Mouse (Mus musculus) lung, postnatal 36 days (tissue): ENCODE measurements around the gene Anapc4.

Experiments
- DNase-seq: peaks from one replicate; pipeline ENCODE4 v3.0.0; 2022; ENCODE audit warnings: mixed read lengths

The Anapc4 gene

DNA sequence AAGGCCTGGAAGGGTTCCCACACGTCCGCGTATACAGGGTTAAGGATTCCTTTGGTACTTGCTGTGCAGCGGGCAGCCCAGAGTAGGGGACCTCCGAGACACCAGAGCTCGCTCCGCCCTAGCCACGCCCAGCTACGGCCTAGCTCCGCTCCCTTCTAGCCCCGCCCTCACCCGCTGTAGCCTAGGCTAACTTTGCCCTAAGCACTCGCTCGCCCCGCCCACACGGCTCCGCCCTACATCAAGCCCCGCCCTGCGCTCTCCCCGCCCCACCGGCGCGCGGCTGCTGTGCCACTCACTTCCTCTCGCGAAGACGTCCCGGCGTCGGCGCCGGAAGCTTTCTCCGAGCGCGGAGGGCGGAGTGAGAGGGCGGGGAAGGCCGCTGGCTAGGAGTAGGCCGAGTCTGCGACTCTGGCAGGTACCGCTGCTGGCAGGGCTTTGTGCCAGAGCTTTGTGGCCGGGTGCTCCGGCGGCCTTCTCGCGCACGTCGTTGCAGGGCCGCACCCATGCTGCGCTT lies at the start of gene Anapc4:
Gene Anapc4 (plus strand): TSS at position 252 of the 514 bp plus-strand sequence.
- DNase-seq = peak; percentile 100

GRCm38 (mm10) chr5:52786556-52787322 lies 47.1 kb upstream of the Anapc4 start:
- no peak for DNase-seq

DNA sequence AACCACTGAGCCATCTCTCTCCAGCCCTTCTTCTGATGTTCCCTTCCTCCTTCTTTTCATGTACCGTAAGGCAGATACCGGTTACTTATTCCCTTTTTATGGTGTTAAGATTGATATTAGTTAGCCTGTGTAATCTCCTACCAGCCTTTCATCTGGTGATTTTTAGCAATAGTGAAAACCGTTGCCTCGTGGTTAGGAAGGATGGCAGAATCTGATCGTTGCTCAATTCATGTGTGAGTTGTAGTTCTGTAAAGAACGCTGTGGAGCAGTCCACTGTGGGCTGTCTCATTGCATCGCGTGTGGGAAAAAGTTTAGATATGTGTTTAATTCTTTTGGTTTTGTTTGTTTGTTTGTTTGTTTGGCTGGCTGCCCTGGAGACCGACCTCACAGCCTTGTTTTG lies 40.6 kb upstream of the Anapc4 start:
- no peak for DNase-seq

DNA sequence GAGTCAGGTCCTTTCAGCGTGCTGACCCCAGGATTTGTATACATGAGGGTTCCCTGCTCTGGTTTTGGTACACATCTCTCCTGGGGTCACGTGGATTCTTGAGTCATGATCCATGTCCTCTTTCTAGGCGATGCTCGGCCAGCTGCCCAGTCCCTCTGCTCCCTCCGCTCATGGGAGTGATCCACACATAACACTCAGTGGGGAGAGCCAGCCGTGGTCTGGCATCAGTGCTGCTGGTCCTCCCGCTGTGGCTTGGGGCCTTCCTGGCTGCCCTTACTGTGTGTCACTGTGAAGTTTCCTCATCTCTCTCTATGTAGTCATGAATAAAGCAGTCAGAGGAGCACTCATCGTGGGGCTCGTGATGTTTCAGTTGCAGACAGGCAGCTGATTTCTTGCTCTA lies 39.7 kb upstream of the Anapc4 start:
- no peak for DNase-seq

DNA sequence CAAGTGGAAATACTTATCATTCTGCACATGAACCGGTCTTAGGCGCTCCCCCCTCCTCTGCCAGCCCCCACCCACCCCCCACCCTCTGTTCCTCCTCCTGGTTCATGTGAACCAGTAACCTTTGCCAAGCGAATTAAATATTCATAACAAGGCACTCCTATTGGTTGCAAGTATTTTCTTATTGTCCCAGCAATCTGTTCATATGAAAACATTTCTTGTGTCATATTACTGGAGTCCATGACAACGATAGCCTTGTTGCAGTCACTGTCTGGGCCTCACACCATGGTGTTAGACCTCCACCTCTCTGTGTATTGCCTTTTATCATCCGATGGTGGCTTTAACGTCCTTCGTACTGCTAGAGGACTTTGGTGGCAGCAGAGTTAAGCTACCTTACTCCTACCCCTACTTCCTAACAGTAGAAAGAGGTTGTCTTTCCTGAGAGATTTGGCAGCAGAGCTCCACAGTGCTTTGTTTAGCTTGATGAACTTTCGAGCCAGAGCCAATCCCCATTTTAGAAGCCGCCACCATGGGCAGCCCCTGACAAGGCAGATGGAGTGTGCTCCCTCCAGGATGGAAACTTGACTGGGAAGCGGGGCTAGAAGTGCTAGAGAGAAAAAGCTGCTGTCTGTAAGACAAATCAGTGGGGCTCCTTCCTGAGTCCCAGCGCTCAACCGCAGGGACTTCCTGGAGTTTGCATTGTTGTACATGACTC lies 34.4 kb upstream of the Anapc4 start:
- DNase-seq = no peak

DNA sequence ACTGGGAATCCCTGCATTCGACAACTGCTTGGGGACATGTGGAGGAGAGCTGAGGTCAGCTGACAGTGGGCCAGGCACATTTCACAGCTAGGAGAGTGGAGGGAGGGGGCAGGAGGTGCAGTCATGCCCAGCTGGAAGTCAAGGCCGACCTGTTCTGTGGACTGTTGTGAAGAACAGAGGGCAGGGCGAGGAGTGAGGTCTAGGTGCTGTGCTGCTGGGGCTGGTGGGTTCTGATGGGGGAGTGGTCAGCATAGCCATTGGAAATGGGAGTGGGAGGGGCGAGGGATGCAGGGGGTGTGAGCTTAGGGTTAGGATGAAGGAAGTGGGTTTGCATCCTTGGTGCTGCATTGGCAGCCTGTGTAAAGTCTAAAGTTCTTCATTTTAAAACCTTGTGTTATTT lies 28.0 kb upstream of the Anapc4 start:
- no peak for DNase-seq

DNA sequence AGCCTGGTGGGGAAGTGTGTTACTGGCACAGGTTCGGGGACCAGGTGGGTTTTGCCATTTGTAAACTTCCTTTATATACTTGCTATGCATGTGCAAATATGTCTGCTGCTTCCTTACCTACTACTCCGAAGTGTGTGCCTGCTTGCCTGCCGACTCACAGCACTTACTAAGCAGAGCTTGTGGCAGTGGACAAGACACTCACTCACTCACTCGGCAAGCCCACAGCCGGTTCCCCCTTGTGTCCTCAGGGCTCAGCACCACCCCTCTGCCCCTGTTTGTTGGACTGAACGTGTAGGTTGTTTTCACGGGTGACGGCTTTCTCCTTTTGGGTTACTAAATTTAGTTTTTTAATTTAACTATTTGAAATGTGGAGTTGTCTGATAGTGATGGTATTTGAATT lies 27.5 kb upstream of the Anapc4 start:
- no peak for DNase-seq

DNA sequence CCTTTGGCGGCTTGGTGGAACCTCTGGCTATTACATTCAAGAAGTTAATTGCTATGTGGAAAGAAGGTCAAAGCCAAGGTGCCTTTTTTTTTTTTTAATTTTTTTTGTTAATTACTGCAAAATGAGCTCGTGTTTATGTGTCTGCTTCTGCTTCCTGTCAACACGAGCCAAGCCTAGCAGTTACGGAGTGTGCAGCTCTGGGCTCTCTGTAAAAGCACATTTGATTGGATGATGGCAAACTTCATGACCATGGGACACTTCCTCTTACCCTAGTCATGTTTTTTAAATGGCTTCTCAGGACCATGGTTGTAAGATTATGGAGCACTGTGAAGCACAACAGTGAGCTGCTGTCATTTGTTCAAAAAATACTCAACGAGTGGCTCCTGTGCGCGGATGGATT lies 26.8 kb upstream of the Anapc4 start:
- no peak for DNase-seq

DNA sequence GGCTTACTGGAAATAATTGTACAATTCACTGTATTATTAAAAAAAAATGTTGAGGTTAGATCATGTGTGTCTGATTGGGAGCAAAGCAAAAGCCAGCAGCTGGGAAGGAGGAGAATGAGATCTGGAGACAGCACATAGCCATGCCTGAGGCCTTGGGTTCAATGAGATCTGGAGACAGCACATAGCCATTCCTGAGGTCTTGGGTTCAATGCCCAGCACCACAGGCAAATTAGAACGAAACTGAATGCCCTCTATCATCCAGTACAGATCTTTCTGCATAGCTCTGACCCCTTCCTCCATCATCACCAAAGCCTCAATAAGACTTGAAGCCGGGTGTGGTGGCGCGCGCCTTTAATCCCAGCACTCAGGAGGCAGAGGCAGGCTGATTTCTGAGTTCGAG lies 23.4 kb upstream of the Anapc4 start:
- DNase-seq = no peak

DNA sequence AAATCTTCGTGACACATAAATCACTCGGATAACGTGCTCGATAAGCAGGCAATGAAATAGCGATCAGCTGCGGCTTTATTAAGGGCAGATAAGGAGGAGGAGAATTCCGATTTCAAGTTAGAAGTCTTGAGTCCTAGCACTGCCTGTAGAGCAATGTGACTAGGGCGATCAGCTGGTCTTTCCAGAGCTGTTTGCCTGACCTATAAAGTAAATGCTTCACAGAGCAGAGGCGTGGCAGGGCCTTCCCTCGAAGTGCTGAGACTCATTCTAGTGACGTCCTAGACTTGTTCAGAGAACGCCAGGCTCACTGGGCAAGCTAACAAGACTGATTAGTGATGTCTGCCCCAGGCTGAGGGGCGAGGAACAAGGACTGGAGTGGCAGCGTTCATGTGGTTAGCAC lies 22.8 kb upstream of the Anapc4 start:
- DNase-seq = peak; percentile 4

- no peak for DNase-seq
These were observed 21.4 kb upstream of the Anapc4 start for GRCm38 (mm10) chr5:52812456-52812855.

- no peak for DNase-seq
These were observed 20.5 kb upstream of the Anapc4 start for GRCm38 (mm10) chr5:52813312-52813711.

DNA sequence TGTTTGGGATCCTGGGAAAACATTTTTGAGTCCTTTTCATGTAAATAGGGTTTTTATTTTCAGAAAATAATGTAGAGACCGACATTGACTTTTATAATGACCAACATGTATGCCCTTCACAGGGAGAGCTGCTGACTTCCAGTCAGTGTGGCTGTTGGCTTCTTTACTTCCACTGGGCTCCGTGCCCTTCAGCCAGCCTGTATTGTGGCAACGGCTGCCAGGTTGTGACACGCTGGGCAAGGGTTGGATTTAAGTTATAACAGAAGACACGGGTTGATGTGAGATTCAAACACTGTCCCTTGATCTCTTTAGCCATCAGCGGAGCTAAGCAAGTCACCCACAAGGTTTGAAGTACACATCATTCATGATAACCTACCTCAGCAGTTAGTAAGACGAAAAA lies 15.1 kb upstream of the Anapc4 start:
- no peak for DNase-seq

- peak; percentile 82 for DNase-seq
These were observed 12.1 kb upstream of the Anapc4 start for GRCm38 (mm10) chr5:52821691-52822090.

DNA sequence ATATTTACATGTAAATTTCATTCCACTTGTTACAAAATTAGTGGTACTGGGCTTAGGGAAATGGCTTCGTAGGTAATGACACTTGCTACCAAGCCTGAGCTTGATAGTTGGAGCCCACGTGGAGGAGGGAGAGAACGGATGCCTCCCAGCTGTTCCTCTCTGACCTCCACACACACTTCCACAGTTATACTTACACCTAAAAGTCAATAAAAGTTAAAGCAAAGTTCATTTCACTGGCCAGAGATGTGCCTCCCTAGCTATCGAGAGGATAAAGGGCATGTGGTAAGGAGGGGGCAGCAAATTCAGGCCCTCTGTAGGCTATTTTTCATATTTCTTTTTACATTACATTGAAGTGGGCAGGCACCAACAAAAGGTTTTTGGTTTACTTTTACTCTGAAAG lies 5.9 kb upstream of the Anapc4 start:
- no peak for DNase-seq

DNA sequence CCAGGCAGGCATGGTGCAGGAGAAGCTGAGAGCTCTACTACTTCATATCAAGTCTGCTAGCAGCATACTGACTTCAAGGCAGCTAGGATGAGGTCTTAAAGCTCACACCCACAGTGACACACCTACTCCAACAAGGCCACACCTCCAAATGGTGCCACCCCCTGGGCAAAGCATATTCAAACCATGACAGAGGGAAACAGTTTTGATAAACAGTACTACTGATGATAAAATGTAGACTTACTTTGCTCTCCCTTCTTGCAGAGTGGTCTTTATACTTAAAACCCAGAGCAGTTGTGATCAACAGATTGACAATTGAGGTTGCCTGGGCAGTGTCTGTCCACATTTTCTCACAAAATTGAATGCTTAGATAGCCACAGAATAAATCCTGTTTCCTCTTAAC lies 807 bp upstream of the Anapc4 start:
- peak; percentile 53 for DNase-seq

DNA sequence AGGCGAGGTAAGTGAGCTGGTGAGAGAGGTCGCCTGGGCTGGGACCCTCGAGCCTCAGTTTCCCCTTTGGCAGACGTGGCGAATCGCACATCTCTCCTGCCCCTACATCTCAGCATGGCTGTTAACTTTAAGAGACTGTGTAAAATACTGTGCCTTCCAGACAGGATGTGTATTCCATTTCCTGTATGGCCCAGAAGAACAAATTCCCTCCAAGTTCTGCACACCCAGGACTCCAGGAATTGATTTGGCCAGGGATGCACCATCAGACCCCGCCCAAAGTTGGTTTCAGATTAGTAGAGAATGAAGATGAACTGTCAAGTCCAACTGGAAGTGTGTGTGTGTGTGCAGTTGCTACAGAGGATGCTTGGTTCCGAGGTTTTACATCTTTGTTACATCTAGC lies 574 bp downstream of the Anapc4 start:
- DNase-seq = peak; percentile 49

DNA sequence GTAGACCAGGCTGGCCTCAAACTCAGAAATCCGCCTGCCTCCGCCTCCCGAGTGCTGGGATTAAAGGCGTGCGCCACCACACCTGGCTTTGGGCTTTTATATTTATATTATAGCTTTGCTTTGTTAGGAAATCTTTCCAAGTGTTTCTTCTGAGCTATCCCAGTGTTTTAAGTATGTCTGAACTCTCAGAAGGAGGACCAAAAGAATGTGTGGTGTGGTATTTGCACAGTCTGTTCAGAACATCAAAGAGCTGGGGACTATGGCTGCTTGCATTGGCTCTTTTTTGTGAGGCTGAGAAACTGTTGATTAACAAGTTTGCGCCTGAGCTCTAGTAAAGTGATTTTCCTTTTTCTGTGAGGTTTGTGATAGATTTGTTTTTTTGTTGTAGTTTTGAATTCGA lies 10.5 kb downstream of the Anapc4 start:
- DNase-seq = no peak

GRCm38 (mm10) chr5:52855727-52856126 lies 21.9 kb downstream of the Anapc4 start:
- DNase-seq = no peak

DNA sequence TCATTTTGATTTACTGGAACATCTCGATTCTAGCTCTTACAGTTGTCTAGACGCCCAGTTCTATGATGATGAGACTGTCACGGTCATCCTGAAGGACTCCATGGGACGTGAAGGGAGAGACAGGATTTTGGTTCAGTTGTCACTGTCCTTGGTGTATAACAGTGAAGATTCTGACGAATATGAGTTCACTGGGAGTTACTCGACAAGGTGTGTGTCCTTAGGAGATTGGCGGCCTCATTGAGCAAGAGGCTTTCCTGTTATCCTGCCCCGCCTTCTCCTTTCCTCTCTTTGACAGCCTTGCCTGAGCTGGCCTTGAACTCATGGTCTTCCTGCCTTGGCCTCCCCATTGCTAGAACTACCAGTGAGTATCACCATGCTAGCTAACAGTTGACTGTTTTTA lies 30.6 kb downstream of the Anapc4 start:
- DNase-seq = no peak

- peak; percentile 73 for DNase-seq
These were observed 32.0 kb downstream of the Anapc4 start for GRCm38 (mm10) chr5:52865825-52866224.

- no peak for DNase-seq
These were observed 32.7 kb downstream of the Anapc4 start for GRCm38 (mm10) chr5:52866361-52867155.

DNA sequence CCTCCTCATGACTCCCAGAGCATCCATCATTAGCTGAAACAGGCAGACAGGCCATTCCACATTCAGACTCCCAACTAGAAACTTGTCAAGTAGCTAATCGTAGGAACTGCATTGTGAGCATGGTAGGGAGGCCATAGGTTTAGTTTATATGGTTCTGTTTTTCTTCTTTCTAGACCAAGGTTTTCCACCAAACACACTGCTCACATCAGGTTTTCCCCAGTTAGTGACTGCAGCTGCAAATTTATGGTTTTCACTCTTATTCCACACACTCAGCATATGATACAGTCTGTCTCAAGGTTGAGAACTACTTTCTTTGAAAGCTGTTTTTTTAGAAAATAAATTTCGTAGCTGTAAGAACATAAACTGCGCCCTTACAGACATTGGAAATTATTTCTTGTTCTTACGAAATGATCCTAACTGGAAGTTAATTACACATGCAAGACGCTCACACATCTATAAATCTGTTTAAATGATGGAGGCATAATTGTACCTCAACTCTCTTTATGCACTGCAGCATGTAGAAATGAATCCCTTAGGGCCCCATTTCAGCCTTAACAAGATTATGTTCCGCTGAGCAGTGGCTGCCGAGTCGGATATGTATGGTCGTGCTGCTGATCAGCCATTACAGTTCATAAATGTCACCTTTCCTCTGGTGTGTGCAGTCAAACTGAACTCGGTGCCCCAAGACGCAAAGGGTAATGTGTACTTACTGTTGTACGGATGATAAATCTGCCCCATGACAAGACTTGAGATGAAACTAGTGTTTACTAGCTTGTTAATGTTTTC lies 35.3 kb downstream of the Anapc4 start:
- no peak for DNase-seq
